Mouse (Mus musculus): ENCODE measurements around the gene Olfr1443.

Olfr1443 gene

DNA sequence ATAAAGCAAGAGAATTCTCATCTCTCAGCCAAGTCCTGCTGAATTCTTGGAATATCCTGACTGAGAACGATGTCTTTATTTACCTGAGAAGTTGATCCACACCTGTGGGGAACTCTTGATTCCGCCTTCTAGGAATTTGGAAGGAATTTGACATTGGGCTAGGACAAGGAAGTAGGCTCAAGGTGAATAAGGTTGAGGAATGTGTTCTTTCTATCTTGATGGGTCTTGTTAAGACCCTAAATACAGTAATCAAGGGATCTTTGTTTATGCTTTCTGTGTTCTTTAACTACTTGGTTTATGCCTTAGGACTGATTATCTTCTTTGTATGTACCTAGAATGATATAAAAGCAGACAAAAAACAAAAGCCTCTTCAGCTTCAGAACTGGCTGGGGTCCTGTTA, 54.0 kb downstream of the Olfr1443 start:
- no peak for DNase-seq (ENCODE audit: inconsistent ontology term)
